Mouse (Mus musculus) heart, adult 9 months (tissue): ENCODE measurements around the gene Aqr.

Experiments
- DNase-seq, 2 experiments: peaks; one replicate each; pipeline ENCODE4 v3.0.0; 2022; ENCODE audit warnings: low spot score in 2 of 2

The Aqr gene

DNA sequence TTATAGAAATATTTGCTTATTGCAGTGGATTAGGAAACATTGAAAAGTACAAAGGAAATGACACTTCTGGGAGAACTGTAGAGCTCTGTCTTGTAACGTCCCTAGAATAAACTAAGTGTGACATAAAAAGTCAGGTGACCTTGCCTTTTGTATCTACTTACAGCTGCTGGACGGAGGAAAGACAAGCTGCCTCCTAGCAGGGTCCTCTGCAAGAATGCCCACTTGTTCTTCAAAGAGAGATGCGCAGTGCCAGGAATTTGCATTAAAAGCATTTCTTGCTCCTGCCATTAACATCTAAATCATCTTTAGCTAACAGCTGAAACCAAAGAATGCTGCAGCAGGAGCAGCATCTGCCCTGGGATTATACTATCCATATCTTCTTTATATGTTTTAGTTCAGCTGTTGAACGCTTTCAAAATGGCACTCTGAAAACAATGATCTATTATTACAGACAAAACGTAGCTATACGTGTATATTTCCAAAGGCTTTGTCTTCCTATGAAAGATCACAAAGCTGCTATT lies 126.7 kb downstream of the Aqr start:
- no peak for DNase-seq

DNA sequence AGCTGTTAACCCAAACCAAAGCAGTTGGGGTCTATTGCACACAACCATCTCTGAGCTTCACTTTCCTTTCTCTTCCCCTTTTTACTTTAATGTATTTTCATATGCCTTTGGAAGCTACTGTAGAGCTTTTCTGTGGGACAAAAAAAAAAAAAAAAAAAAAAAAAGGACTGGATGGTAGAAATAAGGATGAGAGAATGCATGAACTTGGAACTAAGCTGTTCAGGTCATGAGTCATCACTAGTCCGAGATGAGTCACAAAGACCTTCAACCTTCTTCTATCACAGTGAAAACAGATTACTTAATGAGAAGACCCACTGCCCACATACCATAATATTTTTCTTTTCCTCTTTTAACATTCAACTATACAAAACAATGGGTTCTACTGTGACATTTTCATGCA lies 127.2 kb downstream of the Aqr start:
- no peak for DNase-seq

GRCm38 (mm10) chr2:114058226-114058796 lies 128.5 kb downstream of the Aqr start:
- peak in 1 of 2 experiments; percentile 57 for DNase-seq

GRCm38 (mm10) chr2:114057303-114057853 lies 129.4 kb downstream of the Aqr start:
- DNase-seq, result peak; percentile 86 to 90

DNA sequence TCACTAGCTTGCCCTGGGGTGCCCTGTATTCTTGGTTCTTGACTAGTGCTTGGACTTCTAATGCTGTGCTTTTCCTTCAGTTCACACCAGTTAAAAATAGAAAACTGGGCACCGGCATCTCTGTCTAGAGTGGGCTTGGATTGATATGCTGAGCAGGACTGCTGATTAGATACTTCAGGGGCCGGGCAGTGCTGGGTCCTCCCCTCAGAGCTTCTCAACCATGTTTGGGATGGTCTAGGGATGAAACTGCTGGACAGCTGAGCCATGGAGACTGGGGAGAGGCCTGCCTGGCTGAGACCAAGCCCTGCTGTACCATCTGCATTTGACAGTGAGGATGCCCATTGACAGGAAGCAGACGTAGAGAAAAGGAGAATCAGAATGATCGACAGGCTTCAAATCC lies 132.7 kb downstream of the Aqr start:
- DNase-seq, result peak; percentile 79 to 84

DNA sequence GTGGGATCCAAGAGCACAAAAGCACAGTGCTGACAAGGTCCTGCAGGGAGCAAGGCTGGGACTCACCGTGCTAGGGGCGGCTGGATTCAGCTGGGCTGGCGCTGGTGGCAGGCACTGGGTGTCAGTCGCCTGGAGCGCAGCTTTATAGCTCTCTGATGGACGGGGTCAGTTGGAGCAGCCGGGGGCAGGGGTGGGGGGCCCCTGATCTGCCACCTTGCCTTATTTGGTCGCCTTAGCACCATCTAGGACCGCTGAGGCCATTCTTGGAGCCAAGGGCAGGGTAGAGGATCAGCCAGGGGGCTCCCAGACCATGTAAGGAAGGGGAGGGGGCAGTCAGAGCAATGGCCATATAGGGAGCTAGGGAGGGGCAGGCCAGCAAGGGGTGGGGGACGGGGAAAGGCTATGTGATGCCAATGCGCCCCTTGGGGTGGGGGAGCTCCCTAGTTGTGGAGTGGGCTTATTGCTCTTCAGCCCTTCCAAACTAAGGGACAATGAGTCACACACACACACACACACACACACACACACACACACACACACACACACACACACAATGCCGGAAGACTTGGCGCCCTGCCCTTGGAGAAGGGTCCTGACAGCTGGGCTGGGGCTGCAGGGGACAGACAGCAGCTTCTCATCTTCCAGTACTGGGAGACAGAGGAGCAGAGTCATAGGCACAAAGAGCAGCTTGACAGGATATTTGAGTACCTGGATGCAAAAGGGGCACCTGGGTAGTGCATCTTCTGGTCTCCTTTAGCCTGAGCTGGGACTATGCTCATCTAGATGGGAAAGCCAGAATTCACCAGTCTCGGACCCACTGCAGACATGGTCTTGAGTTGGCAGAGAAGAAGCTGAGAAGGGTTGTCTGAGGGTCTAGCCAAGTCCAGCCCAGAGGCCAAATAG lies 133.9 kb downstream of the Aqr start, which contains the start of gene Actc1:
Gene Actc1 (minus strand): TSS at position 853 of the 903 bp plus-strand sequence.
- DNase-seq, result peak; percentile 64 to 78

- DNase-seq, result no peak
Observed at GRCm38 (mm10) chr2:114051871-114052241, 135.0 kb downstream of the Aqr start.
